8 mouse cellular contexts compared by ENCODE assay signal in the genomic region with DNA sequence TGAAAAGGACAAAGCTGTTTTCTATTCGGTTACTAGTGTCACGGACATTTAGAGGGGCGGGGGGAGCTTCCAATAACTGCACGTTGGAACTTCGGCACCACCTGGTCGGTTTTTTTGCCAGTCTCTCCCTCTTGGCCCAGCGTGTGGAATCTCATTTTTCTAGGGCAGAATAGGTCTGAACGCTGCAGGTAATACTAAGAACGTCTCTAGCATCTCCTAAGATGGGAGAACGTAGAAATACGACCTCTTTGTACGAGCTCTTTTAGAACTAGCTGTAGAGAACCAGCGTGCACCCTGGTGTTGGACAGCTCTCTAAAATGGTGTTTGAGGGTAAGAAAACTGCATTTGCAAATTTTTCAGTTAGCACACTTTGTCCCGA. TPM values are rescaled to one million over a fixed set of nuclear protein-coding genes. Genes with fewer than 3 reads are reported as not detected.
DNase-seq lines count a peak whose midpoint lies in the region; ATAC-seq lines count a peak whose summit lies in the region.

No protein-coding gene starts in this region.

- under 1% methylated on average over 14 of the region's 14 CpGs for WGBS in kidney, embryonic 16.5 days
- 0% methylated on average over 14 of the region's 14 CpGs for WGBS in hindbrain, embryonic 12.5 days
- under 1% methylated on average over 14 of the region's 14 CpGs for WGBS in midbrain, embryonic 12.5 days

- no peak for ATAC-seq in kidney, embryonic 16.5 days (ENCODE audit: low FRiP score, low TSS enrichment)
- ATAC-seq in hindbrain, embryonic 12.5 days (ENCODE audit: low FRiP score), result no peak
- ATAC-seq in midbrain, embryonic 12.5 days (ENCODE audit: low FRiP score, low read depth), result no peak

- DNase-seq in kidney, adult 18-20 months, result no peak
- DNase-seq in T-cell, adult 2 months (ENCODE audit: low spot score), result peak; percentile 4
- no peak for DNase-seq in ovary, adult 18-20 months (ENCODE audit: low spot score)
- no peak for DNase-seq in right cerebral cortex, postnatal 4 days
- DNase-seq in gastrocnemius, adult 8-10 months (ENCODE audit: low spot score in 2 of 2), result no peak

- peak overlapping the region; percentile 83 for H3K4me2 ChIP-seq in kidney, embryonic 16.5 days (replicated peaks; ENCODE audit: low read depth, low read length)
- peak overlapping the region; percentile 73 for H3K4me2 ChIP-seq in hindbrain, embryonic 12.5 days (replicated peaks)
- H3K4me2 ChIP-seq in midbrain, embryonic 12.5 days (replicated peaks), result peak overlapping the region; percentile 66

- H3K27ac ChIP-seq in kidney, embryonic 16.5 days (ENCODE audit: low read length), result peak overlapping the region; percentile 93
- H3K27ac ChIP-seq in hindbrain, embryonic 12.5 days, result peak overlapping the region; percentile 93
- H3K27ac ChIP-seq in midbrain, embryonic 12.5 days (replicated peaks), result peak overlapping the region; percentile 94

- H3K9me3 ChIP-seq in kidney, embryonic 16.5 days (ENCODE audit: low read length), result no peaks in the 10 kb centered on the region
- H3K9me3 ChIP-seq in hindbrain, embryonic 12.5 days (replicated peaks), result no peaks in the 10 kb centered on the region
- H3K9me3 ChIP-seq in midbrain, embryonic 12.5 days, result no peaks in the 10 kb centered on the region

- peak overlapping the region; percentile 83 for H3K9ac ChIP-seq in kidney, embryonic 16.5 days (replicated peaks; ENCODE audit: low read length)
- H3K9ac ChIP-seq in hindbrain, embryonic 12.5 days, result peak overlapping the region; percentile 87
- peak overlapping the region; percentile 87 for H3K9ac ChIP-seq in midbrain, embryonic 12.5 days (replicated peaks)

- no peaks in the 10 kb centered on the region for H3K27me3 ChIP-seq in kidney, embryonic 16.5 days (ENCODE audit: insufficient read depth, low read length)
- no peaks in the 10 kb centered on the region for H3K27me3 ChIP-seq in hindbrain, embryonic 12.5 days
- H3K27me3 ChIP-seq in midbrain, embryonic 12.5 days, result peaks cover 18% of the 10 kb centered on the region

- no peaks in the 10 kb centered on the region for H3K36me3 ChIP-seq in kidney, embryonic 16.5 days (ENCODE audit: insufficient read depth, low read length)
- H3K36me3 ChIP-seq in hindbrain, embryonic 12.5 days, result peaks cover 4% of the 10 kb centered on the region
- H3K36me3 ChIP-seq in midbrain, embryonic 12.5 days, result 0 out of 2 replicates have a peak, but pooled peaks cover 3% of the 10 kb centered on the region

- peak overlapping the region; percentile 78 for H3K4me3 ChIP-seq in kidney, embryonic 16.5 days (ENCODE audit: low read length)
- peak overlapping the region; percentile 78 for H3K4me3 ChIP-seq in hindbrain, embryonic 12.5 days
- peak overlapping the region; percentile 81 for H3K4me3 ChIP-seq in midbrain, embryonic 12.5 days

- peaks cover 13% of the 10 kb centered on the region for H3K4me1 ChIP-seq in kidney, embryonic 16.5 days (ENCODE audit: insufficient read depth, low read length)
- H3K4me1 ChIP-seq in hindbrain, embryonic 12.5 days, result peaks cover 14% of the 10 kb centered on the region
- peaks cover 15% of the 10 kb centered on the region for H3K4me1 ChIP-seq in midbrain, embryonic 12.5 days

RNA-seq across cellular contexts. Expression of a gene that starts 0.7 kb away (rescaled TPM):
- 46.5 and 48.5 TPM in 2 replicates for polyA plus RNA-seq in kidney, embryonic 16.5 days (2015; fragmentation: Nextera tagmentation; extraction: Ambion mirVana)
- 44.4 and 55.4 TPM in 2 replicates for polyA plus RNA-seq in hindbrain, embryonic 12.5 days (2016; fragmentation: Nextera tagmentation; extraction: Ambion mirVana)
- 61.0 and 64.1 TPM in 2 replicates for polyA plus RNA-seq in midbrain, embryonic 12.5 days (2016; fragmentation: Nextera tagmentation; extraction: Ambion mirVana)
- total RNA-seq in gastrocnemius, adult 8-10 months (2022), result 10 to 100 TPM; 46.2 to 82.1 (median 70.2) TPM

RNA-seq across cellular contexts. Expression of a gene that starts 34.3 kb away (rescaled TPM):
- 10.9 and 11.3 TPM in 2 replicates for polyA plus RNA-seq in kidney, embryonic 16.5 days (2015; fragmentation: Nextera tagmentation; extraction: Ambion mirVana)
- polyA plus RNA-seq in hindbrain, embryonic 12.5 days (2016; fragmentation: Nextera tagmentation; extraction: Ambion mirVana), result 15.6 and 17.2 TPM in 2 replicates
- polyA plus RNA-seq in midbrain, embryonic 12.5 days (2016; fragmentation: Nextera tagmentation; extraction: Ambion mirVana), result 9.5 and 11.9 TPM in 2 replicates
- total RNA-seq in gastrocnemius, adult 8-10 months (2022), result 10 to 100 TPM; 43.7 to 58.1 (median 46.2) TPM
